In the genomic region with DNA sequence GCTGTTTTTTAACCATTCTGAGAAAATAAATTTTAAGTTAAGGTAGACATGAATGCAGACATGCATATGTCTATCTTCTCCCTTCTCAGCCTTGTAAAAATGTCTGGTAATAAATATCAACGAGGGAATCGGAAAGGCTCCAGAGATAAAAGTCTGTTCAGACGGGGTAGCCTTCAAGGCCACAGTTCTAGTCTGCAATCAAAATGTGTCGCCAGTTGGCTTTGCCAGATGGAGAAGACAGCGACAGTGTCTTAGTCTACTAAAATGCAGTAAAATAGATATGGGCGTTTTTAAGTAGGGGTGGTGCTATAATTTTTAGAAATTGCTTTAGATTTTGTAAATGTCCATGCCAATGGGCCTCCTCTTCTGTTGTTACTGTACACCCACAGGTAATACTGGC, we compare ENCODE assay signal across 10 mouse cellular contexts. TPM values are rescaled to one million over a fixed set of nuclear protein-coding genes. Genes with fewer than 3 reads are reported as not detected.
DNase-seq lines count a peak whose midpoint lies in the region; ATAC-seq and TF ChIP-seq lines count a peak whose summit lies in the region.
"Had no signal": no experiment of that assay in that cellular context is flagged by ENCODE, and none has a peak within 500 bp of the region (broad histone marks: within the 10 kb centered on the region; RNA-seq: fewer than 3 reads in every experiment).

No protein-coding gene starts in this region.

- H3K36me3 ChIP-seq in megakaryocyte, embryonic 14.5 days (replicated peaks; ENCODE audit: low read length): peaks cover 50% of the 10 kb centered on the region
- peaks cover 20% of the 10 kb centered on the region for H3K36me3 ChIP-seq in limb, embryonic 14.5 days (ENCODE audit: control insufficient read depth, insufficient read depth, low read length)
- peaks cover 3% of the 10 kb centered on the region; the same call in 1 of the 2 replicates for H3K36me3 ChIP-seq in stomach, postnatal 0 days (ENCODE audit: control insufficient read depth, insufficient read depth, low read length)

- no peak overlapping the region for H3K27ac ChIP-seq in cerebellum, adult 2 months (ENCODE audit: insufficient read depth, low read length)
- H3K27ac ChIP-seq in limb, embryonic 14.5 days (replicated peaks; ENCODE audit: low read depth, low read length): no peak overlapping the region
- H3K27ac ChIP-seq in stomach, postnatal 0 days (replicated peaks): no peak overlapping the region

- DNase-seq in cerebellum, adult 2 months: no peak
- no peak for DNase-seq in cerebellum, postnatal 36 days
- DNase-seq in limb, embryonic 14.5 days (ENCODE audit: low spot score): no peak
- DNase-seq in stomach, postnatal 0 days (ENCODE audit: low spot score): no peak
- DNase-seq in adrenal gland, postnatal 25 days: no peak
- DNase-seq in thymus, postnatal 36 days: no peak
- DNase-seq: cerebellum, adult 11 months had no signal

- no peak for ATAC-seq in megakaryocyte, adult 5-6 weeks (ENCODE audit: poor library complexity, severe bottlenecking)
- no peak for ATAC-seq in limb, embryonic 14.5 days (ENCODE audit: low FRiP score, low read depth)
- no peak for ATAC-seq in stomach, postnatal 0 days (ENCODE audit: low FRiP score, low TSS enrichment)

- TF ChIP-seq POLR2A in cerebellum, adult 2 months (IDR thresholded peaks at IDR 0.05; ENCODE audit: borderline replicate concordance, insufficient read depth, low read length): no peak
- TF ChIP-seq POLR2A in limb, embryonic 14.5 days (IDR thresholded peaks at IDR 0.05; ENCODE audit: borderline replicate concordance, extremely low read depth, insufficient read depth, insufficient read length): no peak

- H3K27me3 ChIP-seq in cerebellum, adult 2 months (ENCODE audit: control insufficient read depth, insufficient read depth, low read length): no peaks in the 10 kb centered on the region
- H3K27me3 ChIP-seq in megakaryocyte, embryonic 14.5 days (replicated peaks): no peaks in the 10 kb centered on the region
- H3K27me3 ChIP-seq in limb, embryonic 14.5 days (ENCODE audit: control insufficient read depth, insufficient read depth, low read length): no peaks in the 10 kb centered on the region
- no peaks in the 10 kb centered on the region for H3K27me3 ChIP-seq in stomach, postnatal 0 days (ENCODE audit: control insufficient read depth, insufficient read depth, low read length)

- H3K4me3 ChIP-seq in cerebellum, adult 2 months (replicated peaks; ENCODE audit: insufficient read depth, low read depth, low read length): peak overlapping the region; percentile 19
- H3K4me3 ChIP-seq in megakaryocyte, embryonic 14.5 days (replicated peaks): peak overlapping the region; percentile 86
- H3K4me3 ChIP-seq in limb, embryonic 14.5 days (replicated peaks; ENCODE audit: low read length): peak overlapping the region; percentile 88
- H3K4me3 ChIP-seq in stomach, postnatal 0 days (ENCODE audit: low read depth, low read length): 0 out of 2 replicates have a peak overlapping the region, but pooled peaks have one; percentile 95

- H3K4me2 ChIP-seq in limb, embryonic 14.5 days (replicated peaks; ENCODE audit: low read depth, low read length, severe bottlenecking): peak overlapping the region; percentile 88
- H3K4me2 ChIP-seq in stomach, postnatal 0 days (replicated peaks; ENCODE audit: low read depth): peak overlapping the region; percentile 31

- TF ChIP-seq CTCF in cerebellum, adult 2 months (IDR thresholded peaks at IDR 0.05; ENCODE audit: borderline replicate concordance, insufficient read depth, low read depth, low read length): no peak
- TF ChIP-seq CTCF in stomach, postnatal 0 days (IDR thresholded peaks at IDR 0.05; ENCODE audit: low read depth): no peak

- H3K9me3 ChIP-seq in megakaryocyte, embryonic 14.5 days: no peaks in the 10 kb centered on the region
- no peaks in the 10 kb centered on the region for H3K9me3 ChIP-seq in limb, embryonic 14.5 days (ENCODE audit: control insufficient read depth, low read length)
- H3K9me3 ChIP-seq in stomach, postnatal 0 days (ENCODE audit: control insufficient read depth, low read length): no peaks in the 10 kb centered on the region

- TF ChIP-seq EP300 in stomach, postnatal 0 days (optimal IDR thresholded peaks at IDR 0.05): no peak

- H3K9ac ChIP-seq in limb, embryonic 14.5 days (ENCODE audit: low read depth, low read length, severe bottlenecking): no peak overlapping the region
- no peak overlapping the region for H3K9ac ChIP-seq in stomach, postnatal 0 days (ENCODE audit: low read length)

- WGBS in cerebellum, adult 2 months: 12% methylated on average over 6 of the region's 6 CpGs
- WGBS in limb, embryonic 14.5 days: 32% methylated on average over 6 of the region's 6 CpGs
- 33% methylated on average over 6 of the region's 6 CpGs for WGBS in stomach, postnatal 0 days

- H3K4me1 ChIP-seq in cerebellum, adult 2 months (ENCODE audit: control insufficient read depth, insufficient read depth, low read length): peaks cover 6% of the 10 kb centered on the region
- H3K4me1 ChIP-seq in megakaryocyte, embryonic 14.5 days: peaks cover 62% of the 10 kb centered on the region
- peaks cover 17% of the 10 kb centered on the region for H3K4me1 ChIP-seq in limb, embryonic 14.5 days (ENCODE audit: control insufficient read depth, insufficient read depth, low read length)
- no peaks in the 10 kb centered on the region for H3K4me1 ChIP-seq in stomach, postnatal 0 days (replicated peaks; ENCODE audit: control insufficient read depth, insufficient read depth)

RNA-seq across cellular contexts. Expression of gene Proser1, which starts 1.9 kb away (rescaled TPM):
- 21.2 and 21.9 TPM in 2 replicates for polyA plus RNA-seq in cerebellum, adult 2 months (2012; rRNA removed)
- polyA plus RNA-seq in megakaryocyte, embryonic 14.5 days (2012; ENCODE audit: insufficient read depth, low replicate concordance): 10.6 and 14.2 TPM in 2 replicates
- total RNA-seq in megakaryocyte, adult 5-6 weeks (2015): 20.8 and 23.8 TPM in 2 replicates
- 4.2 and 5.9 TPM in 2 replicates for total RNA-seq in megakaryocyte, adult 5-6 weeks (2017)
- 23.9 and 36.2 TPM in 2 replicates for polyA plus RNA-seq in limb, embryonic 14.5 days (2012; rRNA removed)
- polyA plus RNA-seq in limb, embryonic 14.5 days (2014; fragmentation: Nextera tagmentation; extraction: Ambion mirVana): 15.1 and 17.4 TPM in 2 replicates
- polyA plus RNA-seq in stomach, postnatal 0 days (2015; fragmentation: Nextera tagmentation; extraction: Ambion mirVana): 7.9 and 8.1 TPM in 2 replicates
- total RNA-seq in adrenal gland, postnatal 25 days (2021): 30.8 and 32.0 TPM in 2 replicates

RNA-seq across cellular contexts. Expression of gene Nhlrc3, which starts 2.2 kb away (rescaled TPM):
- polyA plus RNA-seq in cerebellum, adult 2 months (2012; rRNA removed): 7.9 and 8.1 TPM in 2 replicates
- polyA plus RNA-seq in megakaryocyte, embryonic 14.5 days (2012; ENCODE audit: insufficient read depth, low replicate concordance): 1.6 TPM in 1 of 2 replicates, not detected in the other
- total RNA-seq in megakaryocyte, adult 5-6 weeks (2015): 8.5 and 8.7 TPM in 2 replicates
- 13.4 and 14.1 TPM in 2 replicates for total RNA-seq in megakaryocyte, adult 5-6 weeks (2017)
- polyA plus RNA-seq in limb, embryonic 14.5 days (2012; rRNA removed): 11.7 and 13.6 TPM in 2 replicates
- 10.4 and 11.0 TPM in 2 replicates for polyA plus RNA-seq in limb, embryonic 14.5 days (2014; fragmentation: Nextera tagmentation; extraction: Ambion mirVana)
- polyA plus RNA-seq in stomach, postnatal 0 days (2015; fragmentation: Nextera tagmentation; extraction: Ambion mirVana): 8.6 and 9.0 TPM in 2 replicates
- total RNA-seq in adrenal gland, postnatal 25 days (2021): 9.5 and 12.4 TPM in 2 replicates

RNA-seq across cellular contexts. Expression of gene Stoml3, which starts 23.1 kb away (rescaled TPM):
- 0.52 and 0.93 TPM in 2 replicates for polyA plus RNA-seq in cerebellum, adult 2 months (2012; rRNA removed)
- polyA plus RNA-seq in megakaryocyte, embryonic 14.5 days (2012; ENCODE audit: insufficient read depth, low replicate concordance): not detected in 2 replicates
- not detected in 2 replicates for total RNA-seq in megakaryocyte, adult 5-6 weeks (2015)
- not detected in 2 replicates for total RNA-seq in megakaryocyte, adult 5-6 weeks (2017)
- 0.03 and 0.05 TPM in 2 replicates for polyA plus RNA-seq in limb, embryonic 14.5 days (2012; rRNA removed)
- polyA plus RNA-seq in limb, embryonic 14.5 days (2014; fragmentation: Nextera tagmentation; extraction: Ambion mirVana): 0.14 TPM in 1 of 2 replicates, not detected in the other
- polyA plus RNA-seq in stomach, postnatal 0 days (2015; fragmentation: Nextera tagmentation; extraction: Ambion mirVana): 0.05 TPM in 1 of 2 replicates, not detected in the other
- not detected in 2 replicates for total RNA-seq in adrenal gland, postnatal 25 days (2021)
- polyA plus RNA-seq: small intestine, adult 2 months had no signal

Comparison
In these comparisons a context has a peak if more than half of its experiments do, and no peak if none do; other contexts are left out.
1. H3K4me3 ChIP-seq: peak in every context shown above with its lines; median percentile 95 in stomach, postnatal 0 days; 88 in limb, embryonic 14.5 days; 86 in megakaryocyte, embryonic 14.5 days; 19 in cerebellum, adult 2 months.